Mouse (Mus musculus): ENCODE measurements at regions not wholly inside any gene's neighbourhood (a gene's known extent, or its start where the extent isn't known, plus 50 kb on each side); places are given as distances from the start of the nearest gene placed in this dataset.
"Not testable (repeated sequence)": the region's sequence is repeated elsewhere in the genome, so short reads cannot be mapped to it uniquely, and the experiment has no call there.

GRCm38 (mm10) chr10:23733679-23734078 lies 53.4 kb downstream of the Rps12 start:
- DNase-seq = no peak

GRCm38 (mm10) chr10:23725960-23726714 lies 60.9 kb downstream of the Rps12 start:
- not testable (repeated sequence) for DNase-seq

- no peak for DNase-seq
These were observed 69.0 kb downstream of the Rps12 start for GRCm38 (mm10) chr10:23718124-23718523.

GRCm38 (mm10) chr10:23715511-23715910 lies 71.6 kb downstream of the Rps12 start:
- no peak for DNase-seq

GRCm38 (mm10) chr10:23715101-23715500 lies 72.0 kb downstream of the Rps12 start:
- no peak for DNase-seq

GRCm38 (mm10) chr10:23712691-23713378 lies 74.2 kb downstream of the Rps12 start:
- DNase-seq = no peak

- no peak for DNase-seq
These were observed 75.5 kb downstream of the Rps12 start for GRCm38 (mm10) chr10:23711416-23712171.

GRCm38 (mm10) chr10:23710999-23711398 lies 76.1 kb downstream of the Rps12 start:
- DNase-seq = no peak

GRCm38 (mm10) chr10:23708261-23708660 lies 78.8 kb downstream of the Rps12 start:
- no peak for DNase-seq

- DNase-seq = no peak
These were observed 79.9 kb downstream of the Rps12 start for GRCm38 (mm10) chr10:23707141-23707540.

- DNase-seq = no peak
These were observed 83.0 kb downstream of the Rps12 start for GRCm38 (mm10) chr10:23704048-23704447.

GRCm38 (mm10) chr10:23691291-23691690 lies 95.8 kb downstream of the Rps12 start:
- DNase-seq = no peak

GRCm38 (mm10) chr10:23686969-23687368 lies 100.1 kb downstream of the Rps12 start:
- DNase-seq = peak; percentile 21 to 27

- peak; percentile 20 to 21 for DNase-seq
These were observed 104.0 kb downstream of the Rps12 start for GRCm38 (mm10) chr10:23683078-23683477.

- no peak for DNase-seq
These were observed 111.2 kb downstream of the Rps12 start for GRCm38 (mm10) chr10:23675911-23676310.

GRCm38 (mm10) chr10:23674633-23675515 lies 112.2 kb downstream of the Rps12 start:
- DNase-seq = no peak

GRCm38 (mm10) chr10:23672296-23672695 lies 114.8 kb downstream of the Rps12 start:
- DNase-seq = no peak

- DNase-seq = peak in 1 of 2 experiments; percentile 10
These were observed 115.6 kb downstream of the Rps12 start for GRCm38 (mm10) chr10:23671494-23671893.

- DNase-seq = not testable (repeated sequence)
These were observed 121.2 kb downstream of the Rps12 start for GRCm38 (mm10) chr10:23665916-23666315.

GRCm38 (mm10) chr10:23626201-23626600 lies 160.9 kb downstream of the Rps12 start:
- no peak for DNase-seq

GRCm38 (mm10) chr10:23612030-23612429 lies 175.0 kb downstream of the Rps12 start:
- no peak for DNase-seq

GRCm38 (mm10) chr10:23611183-23611582 lies 175.9 kb downstream of the Rps12 start:
- peak; percentile 6 to 60 for DNase-seq

All from heart, adult 18-20 months (tissue).